Mouse (Mus musculus): ENCODE results near the gene Fam53b. TPM values are rescaled to one million over a fixed set of nuclear protein-coding genes. Genes with fewer than 3 reads are reported as not detected.

Fam53b gene
- polyA plus RNA-seq, 1 experiment: 35.3 TPM

- H3K4me3 ChIP-seq (ENCODE audit: insufficient read depth, low read length): no peak overlapping the region
- no peak for TF ChIP-seq POLR2A (IDR thresholded peaks at IDR 0.05; ENCODE audit: borderline replicate concordance, low read depth, low read length)
- TF ChIP-seq CTCF (IDR thresholded peaks at IDR 0.05; ENCODE audit: low read depth, low read length): no peak
- H3K4me1 ChIP-seq (ENCODE audit: control insufficient read depth, insufficient read depth, low read length): peaks cover 29% of the 10 kb centered on the region
- 0 out of 2 replicates have a peak overlapping the region, but pooled peaks have one; percentile 6 for H3K27ac ChIP-seq (ENCODE audit: insufficient read depth, low read depth, low read length)
These were observed 20.2 kb downstream of the Fam53b start for GRCm38 (mm10) chr7:132793467-132793866.

- no peak overlapping the region for H3K27ac ChIP-seq (ENCODE audit: insufficient read depth, low read depth, low read length)
- no peak overlapping the region for H3K4me3 ChIP-seq (ENCODE audit: insufficient read depth, low read length)
- no peak for TF ChIP-seq CTCF (IDR thresholded peaks at IDR 0.05; ENCODE audit: low read depth, low read length)
- TF ChIP-seq POLR2A (IDR thresholded peaks at IDR 0.05; ENCODE audit: borderline replicate concordance, low read depth, low read length): no peak
- peaks cover 54% of the 10 kb centered on the region for H3K4me1 ChIP-seq (ENCODE audit: control insufficient read depth, insufficient read depth, low read length)
These were observed 23.1 kb downstream of the Fam53b start for GRCm38 (mm10) chr7:132790447-132791219.

- Histone ChIP-seq H3K27ac (ENCODE audit: insufficient read depth, low read depth, low read length) (no peak overlapping the region), H3K4me3 (ENCODE audit: insufficient read depth, low read length) (no peak overlapping the region), H3K4me1 (ENCODE audit: control insufficient read depth, insufficient read depth, low read length) (peaks cover 64% of the 10 kb centered on the region)
- TF ChIP-seq CTCF (IDR thresholded peaks at IDR 0.05; ENCODE audit: low read depth, low read length) (no peak), POLR2A (IDR thresholded peaks at IDR 0.05; ENCODE audit: borderline replicate concordance, low read depth, low read length) (no peak)
These were observed 24.9 kb downstream of the Fam53b start for GRCm38 (mm10) chr7:132788826-132789225.

GRCm38 (mm10) chr7:132787496-132788190 is 26.0 kb downstream of the Fam53b start:
- Histone ChIP-seq H3K4me3 (ENCODE audit: insufficient read depth, low read length) (no peak overlapping the region), H3K27ac (ENCODE audit: insufficient read depth, low read depth, low read length) (peak overlapping the region; percentile 22), H3K4me1 (ENCODE audit: control insufficient read depth, insufficient read depth, low read length) (peaks cover 65% of the 10 kb centered on the region)
- TF ChIP-seq POLR2A (IDR thresholded peaks at IDR 0.05; ENCODE audit: borderline replicate concordance, low read depth, low read length): no peak
- TF ChIP-seq CTCF (IDR thresholded peaks at IDR 0.05; ENCODE audit: low read depth, low read length): no peak

- H3K4me1 ChIP-seq (ENCODE audit: control insufficient read depth, insufficient read depth, low read length): peaks cover 64% of the 10 kb centered on the region
- peak overlapping the region; percentile 22 for H3K27ac ChIP-seq (ENCODE audit: insufficient read depth, low read depth, low read length)
- no peak for TF ChIP-seq CTCF (IDR thresholded peaks at IDR 0.05; ENCODE audit: low read depth, low read length)
- TF ChIP-seq POLR2A (IDR thresholded peaks at IDR 0.05; ENCODE audit: borderline replicate concordance, low read depth, low read length): no peak
- H3K4me3 ChIP-seq (ENCODE audit: insufficient read depth, low read length): no peak overlapping the region
These were observed 26.7 kb downstream of the Fam53b start for GRCm38 (mm10) chr7:132787022-132787421.

GRCm38 (mm10) chr7:132786522-132786921 is 27.2 kb downstream of the Fam53b start:
- TF ChIP-seq POLR2A (IDR thresholded peaks at IDR 0.05; ENCODE audit: borderline replicate concordance, low read depth, low read length): no peak
- TF ChIP-seq CTCF (IDR thresholded peaks at IDR 0.05; ENCODE audit: low read depth, low read length): no peak
- Histone ChIP-seq H3K4me1 (ENCODE audit: control insufficient read depth, insufficient read depth, low read length) (peaks cover 64% of the 10 kb centered on the region), H3K27ac (ENCODE audit: insufficient read depth, low read depth, low read length) (peak overlapping the region; percentile 22), H3K4me3 (ENCODE audit: insufficient read depth, low read length) (no peak overlapping the region)

- TF ChIP-seq CTCF (IDR thresholded peaks at IDR 0.05; ENCODE audit: low read depth, low read length) (no peak), POLR2A (IDR thresholded peaks at IDR 0.05; ENCODE audit: borderline replicate concordance, low read depth, low read length) (no peak)
- H3K27ac ChIP-seq (ENCODE audit: insufficient read depth, low read depth, low read length): peak overlapping the region; percentile 30
- H3K4me1 ChIP-seq (ENCODE audit: control insufficient read depth, insufficient read depth, low read length): peaks cover 63% of the 10 kb centered on the region
- no peak overlapping the region for H3K4me3 ChIP-seq (ENCODE audit: insufficient read depth, low read length)
These were observed 27.7 kb downstream of the Fam53b start for GRCm38 (mm10) chr7:132786011-132786410.

- no peak overlapping the region for H3K27ac ChIP-seq (ENCODE audit: insufficient read depth, low read depth, low read length)
- peaks cover 55% of the 10 kb centered on the region for H3K4me1 ChIP-seq (ENCODE audit: control insufficient read depth, insufficient read depth, low read length)
- TF ChIP-seq CTCF (IDR thresholded peaks at IDR 0.05; ENCODE audit: low read depth, low read length) (no peak), POLR2A (IDR thresholded peaks at IDR 0.05; ENCODE audit: borderline replicate concordance, low read depth, low read length) (no peak)
These were observed 29.6 kb downstream of the Fam53b start for GRCm38 (mm10) chr7:132784101-132784500.

GRCm38 (mm10) chr7:132781850-132782249 is 31.8 kb downstream of the Fam53b start:
- Histone ChIP-seq H3K4me3 (ENCODE audit: insufficient read depth, low read length) (no peak overlapping the region), H3K4me1 (ENCODE audit: control insufficient read depth, insufficient read depth, low read length) (peaks cover 51% of the 10 kb centered on the region), H3K27ac (ENCODE audit: insufficient read depth, low read depth, low read length) (no peak overlapping the region)
- TF ChIP-seq CTCF (IDR thresholded peaks at IDR 0.05; ENCODE audit: low read depth, low read length) (no peak), POLR2A (IDR thresholded peaks at IDR 0.05; ENCODE audit: borderline replicate concordance, low read depth, low read length) (no peak)

More at GRCm38 (mm10) chr7:132784101-132784500, 29.6 kb downstream of the Fam53b start:
- H3K4me3 ChIP-seq (ENCODE audit: insufficient read depth, low read length): no peak overlapping the region
